Mouse (Mus musculus): ENCODE results near the gene Tmod2. TPM values are rescaled to one million over a fixed set of nuclear protein-coding genes. Genes with fewer than 3 reads are reported as not detected.

Gene Tmod2
- total RNA-seq, 2 experiments from 2014 or later, result 11.7 to 14.2 TPM

DNA sequence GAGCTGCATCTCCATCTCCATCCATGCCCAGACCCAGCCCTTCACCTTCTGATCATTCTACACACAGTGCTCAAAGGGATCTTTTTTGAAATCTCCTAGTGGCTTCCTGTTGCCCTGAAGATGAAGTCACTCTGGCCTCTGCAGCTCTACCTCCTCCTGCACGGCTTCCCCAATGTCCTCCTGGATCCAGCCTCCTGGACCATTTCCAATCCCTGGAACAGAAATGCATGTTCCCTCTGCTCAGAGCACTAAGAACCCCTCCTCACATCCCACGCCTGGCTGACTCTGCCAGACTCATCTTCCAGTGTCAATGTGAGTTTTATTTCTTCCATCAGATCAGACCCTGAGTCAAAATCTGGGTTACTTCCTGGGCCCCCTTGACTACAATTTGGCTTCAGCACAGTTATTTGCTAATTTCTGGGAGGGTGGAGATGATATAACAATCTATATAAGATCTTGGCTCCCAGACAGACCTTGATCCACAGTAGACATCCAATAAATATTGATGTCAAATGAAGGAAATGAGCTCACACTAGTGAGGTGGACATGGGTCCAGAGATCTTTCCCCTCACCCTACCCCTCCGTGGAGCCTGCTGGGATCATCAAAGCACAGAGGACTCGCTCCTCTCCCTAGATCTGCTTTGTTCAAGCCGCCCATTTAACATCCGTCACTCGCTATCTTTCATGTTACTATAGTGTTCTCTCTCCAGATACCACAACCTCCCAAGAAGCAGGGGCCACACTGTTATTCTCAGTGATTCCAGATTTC lies 10.8 kb downstream of the Tmod2 start:
- no peak for DNase-seq

- no peak for DNase-seq
Measured at GRCm38 (mm10) chr9:75599191-75599841, 11.8 kb downstream of the Tmod2 start.

- no peak for DNase-seq
Measured at GRCm38 (mm10) chr9:75597596-75597995, 13.5 kb downstream of the Tmod2 start.

DNA sequence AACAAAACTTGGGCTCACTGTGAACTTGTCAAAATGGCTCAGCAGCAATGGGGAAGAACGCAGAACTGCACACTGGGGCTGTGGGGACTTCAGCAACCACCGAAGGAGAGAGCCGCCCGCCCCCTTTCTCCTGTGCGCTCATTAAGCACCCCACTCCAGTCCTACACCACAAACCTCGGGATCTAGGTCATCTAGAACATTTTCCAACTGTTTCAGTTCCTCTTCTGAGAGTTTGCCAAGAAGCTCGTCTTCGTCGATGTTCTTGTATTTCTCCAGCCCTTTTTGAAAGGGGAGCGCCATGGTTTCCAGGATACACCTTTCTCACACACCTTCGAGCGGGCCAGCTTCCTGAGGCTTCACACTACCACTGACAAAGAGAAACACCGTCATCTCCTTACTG lies 14.1 kb downstream of the Tmod2 start:
- DNase-seq, result no peak

DNA sequence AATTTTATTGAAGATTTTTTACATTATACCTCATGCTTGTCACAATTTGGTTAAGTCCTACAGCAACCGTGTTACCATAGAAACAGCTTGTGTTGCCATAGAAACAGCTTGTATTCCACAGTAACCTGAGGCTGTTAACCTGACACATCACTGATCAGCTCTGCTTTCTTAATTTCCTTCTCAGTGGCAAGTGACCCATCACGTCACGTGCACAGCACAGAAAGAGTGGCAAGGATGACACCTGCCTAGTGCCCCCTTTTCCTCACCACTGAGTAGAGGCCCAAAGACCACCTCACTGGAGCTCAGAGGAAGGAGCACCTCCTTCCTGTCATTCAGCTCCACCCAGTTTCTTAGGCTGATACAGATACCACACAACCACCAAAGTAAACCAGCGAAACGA lies 17.6 kb downstream of the Tmod2 start:
- DNase-seq, result no peak

GRCm38 (mm10) chr9:75589850-75590790 lies 21.0 kb downstream of the Tmod2 start:
- DNase-seq, result no peak

DNA sequence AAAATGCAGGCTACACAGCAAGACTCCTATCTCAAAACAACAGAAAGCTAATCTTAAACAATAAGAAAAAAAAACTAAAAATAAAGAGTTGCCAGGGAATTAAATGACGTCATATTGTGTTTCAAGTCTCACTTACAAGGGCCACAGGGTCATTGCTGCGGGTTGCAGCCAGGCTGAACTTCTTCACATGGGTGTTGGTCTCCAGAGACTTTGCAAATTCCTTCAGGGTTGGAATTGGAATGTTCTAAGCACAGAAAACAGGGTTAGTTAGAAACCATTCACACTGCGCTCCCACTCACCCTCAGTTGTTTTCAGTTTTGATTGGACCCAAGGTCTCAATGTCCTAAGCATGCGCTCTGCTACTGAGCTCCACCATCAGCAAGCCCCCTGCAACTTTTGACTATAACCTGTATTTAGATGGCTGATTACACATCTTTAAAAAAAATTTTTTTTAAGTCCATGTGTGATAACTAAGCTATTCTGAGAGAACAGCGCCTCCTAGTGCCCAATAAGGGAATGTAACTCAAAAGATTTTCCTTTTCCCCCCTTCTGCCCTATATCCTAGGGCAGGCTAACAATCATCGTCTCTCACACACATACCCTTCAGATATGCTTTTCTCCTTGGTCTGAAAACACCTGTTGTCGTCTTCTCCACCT lies 29.3 kb downstream of the Tmod2 start:
- no peak for DNase-seq

GRCm38 (mm10) chr9:75579321-75579720 lies 31.8 kb downstream of the Tmod2 start:
- no peak for DNase-seq

- no peak for DNase-seq
Measured at GRCm38 (mm10) chr9:75571036-75571942, 39.8 kb downstream of the Tmod2 start.

DNA sequence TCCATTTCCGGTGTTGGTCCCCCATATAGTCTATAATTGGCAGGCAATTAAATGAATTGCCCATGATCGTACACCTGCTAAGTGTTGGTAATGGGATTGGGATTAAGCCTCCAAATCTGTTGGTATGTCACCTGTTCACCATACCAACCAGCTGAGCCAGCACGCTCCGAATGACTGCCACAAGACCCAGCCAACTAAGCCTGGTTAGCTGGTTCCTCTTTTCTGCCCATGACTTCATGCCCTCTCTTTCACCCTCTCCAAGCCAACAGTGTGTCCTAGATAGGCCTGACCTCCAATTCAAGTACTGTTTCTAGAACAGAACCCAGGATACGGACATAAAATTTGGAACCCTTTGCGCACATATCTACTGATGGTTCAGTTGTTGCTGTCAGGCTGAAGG lies 42.7 kb downstream of the Tmod2 start:
- no peak for DNase-seq

DNA sequence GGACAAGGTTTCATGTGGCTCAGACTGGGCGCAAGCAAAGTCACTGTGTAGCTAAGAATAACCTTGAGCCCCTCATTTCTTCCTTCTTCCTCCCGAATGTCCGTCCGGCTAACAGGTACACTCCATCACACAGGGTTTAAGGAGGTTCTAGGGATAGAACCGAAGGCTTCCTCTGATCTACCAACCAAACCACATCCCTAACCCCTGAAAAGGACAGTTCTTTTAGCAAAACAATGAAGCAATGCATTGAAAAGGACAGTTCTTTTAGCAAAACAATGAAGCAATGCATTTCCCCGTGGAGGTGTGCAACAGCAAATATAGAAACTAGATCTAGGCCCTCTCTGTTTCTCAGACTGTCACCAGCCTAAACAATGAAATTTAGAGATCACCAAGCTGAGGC lies 46.2 kb downstream of the Tmod2 start:
- DNase-seq, result no peak

DNA sequence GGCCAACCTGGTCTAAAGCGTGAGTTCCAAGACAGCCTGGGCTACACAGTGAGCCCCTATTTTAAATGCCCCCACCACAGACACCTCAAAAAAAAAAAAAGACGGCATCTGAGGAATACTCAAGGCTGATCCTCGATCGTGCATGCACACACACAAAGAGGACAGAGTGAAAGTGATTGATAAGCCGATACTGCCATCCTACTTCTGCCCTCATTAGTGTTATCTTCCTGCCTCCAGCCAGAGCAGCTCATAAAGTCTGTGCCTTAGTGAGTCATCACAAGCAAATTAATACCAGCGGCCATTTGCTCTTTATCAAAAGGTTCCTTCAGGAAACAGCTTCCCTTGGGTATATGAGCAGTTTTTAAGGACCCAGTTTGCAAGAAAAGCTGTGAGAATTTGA lies 47.5 kb downstream of the Tmod2 start:
- DNase-seq, result no peak

- no peak for DNase-seq
Measured at GRCm38 (mm10) chr9:75563176-75563575, 47.9 kb downstream of the Tmod2 start.

DNA sequence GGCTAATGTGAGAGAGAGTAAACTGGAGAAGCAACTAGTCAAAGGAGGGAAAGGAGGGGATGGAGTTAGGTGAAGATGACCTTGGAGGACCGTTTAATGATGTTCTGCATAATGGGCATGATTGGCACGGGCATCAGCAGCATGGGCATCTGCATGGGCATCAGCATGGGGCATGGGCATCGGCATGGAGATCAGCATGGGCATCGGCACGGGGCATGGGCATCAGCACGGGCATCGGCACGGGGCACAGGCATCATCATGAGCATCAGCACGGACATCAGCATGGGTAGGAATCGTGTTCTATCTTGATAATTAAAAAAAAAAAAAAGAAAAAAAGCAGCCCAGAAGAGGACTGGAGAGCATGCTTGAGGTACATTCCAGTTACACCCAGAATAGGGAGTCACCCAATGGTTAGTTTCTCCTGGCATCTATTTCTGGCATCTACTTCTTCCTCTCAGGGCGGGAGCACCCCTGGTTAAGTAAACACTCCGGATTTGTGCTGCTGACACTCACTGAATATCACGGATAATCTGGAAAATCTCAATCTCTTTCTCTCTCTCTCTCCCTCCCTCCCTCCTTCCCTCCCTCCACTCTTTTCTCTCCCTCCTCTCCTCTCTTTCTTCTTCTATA lies 50.0 kb downstream of the Tmod2 start:
- DNase-seq, result no peak

DNA sequence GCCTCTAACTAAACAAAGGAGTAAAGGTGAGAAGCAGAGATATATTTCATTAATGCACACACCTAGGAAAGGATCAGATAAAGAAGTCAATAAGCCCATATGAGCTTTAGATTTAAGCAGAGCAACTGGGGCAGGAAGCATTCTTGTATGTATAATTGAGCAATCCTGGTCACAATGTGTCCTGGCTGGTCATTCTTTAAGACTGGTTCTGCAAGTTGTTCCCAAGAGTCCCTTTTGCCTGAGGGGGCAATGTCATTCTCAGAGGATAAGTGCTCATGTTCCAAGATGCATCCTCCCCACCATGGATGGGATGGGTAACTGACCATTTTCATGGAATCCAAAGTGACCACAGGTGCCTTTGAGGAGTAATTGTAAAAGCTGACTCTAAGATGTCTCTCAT lies 50.8 kb downstream of the Tmod2 start:
- no peak for DNase-seq

DNA sequence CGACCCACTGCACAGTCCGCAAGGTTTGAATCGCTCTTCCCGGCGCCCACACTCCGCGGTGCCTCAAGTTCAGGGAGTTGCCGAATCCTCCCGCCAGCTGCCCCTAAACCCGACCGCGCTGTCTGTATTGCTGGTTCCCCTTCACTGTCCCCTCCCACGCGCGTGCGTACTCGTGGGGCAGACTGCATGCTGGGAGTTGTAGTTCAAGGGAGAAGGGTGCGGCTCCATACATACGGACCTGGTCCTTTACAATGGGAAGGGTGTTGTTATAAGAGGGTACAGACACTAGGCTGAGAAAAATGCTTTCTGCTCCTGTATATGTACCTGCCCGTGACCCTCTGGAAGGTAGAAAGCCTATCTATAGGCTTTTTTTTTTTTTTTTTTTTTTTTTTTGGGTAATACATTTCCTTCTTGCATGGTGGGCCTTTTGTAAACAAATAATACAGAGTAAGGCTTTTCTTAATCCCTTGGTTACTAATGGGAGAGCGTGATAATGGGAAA lies 51.6 kb downstream of the Tmod2 start, which contains the start of gene Tmod3:
Gene Tmod3 (minus strand): TSS at position 146 of the 501 bp plus-strand sequence.
- DNase-seq, result peak; percentile 94

DNA sequence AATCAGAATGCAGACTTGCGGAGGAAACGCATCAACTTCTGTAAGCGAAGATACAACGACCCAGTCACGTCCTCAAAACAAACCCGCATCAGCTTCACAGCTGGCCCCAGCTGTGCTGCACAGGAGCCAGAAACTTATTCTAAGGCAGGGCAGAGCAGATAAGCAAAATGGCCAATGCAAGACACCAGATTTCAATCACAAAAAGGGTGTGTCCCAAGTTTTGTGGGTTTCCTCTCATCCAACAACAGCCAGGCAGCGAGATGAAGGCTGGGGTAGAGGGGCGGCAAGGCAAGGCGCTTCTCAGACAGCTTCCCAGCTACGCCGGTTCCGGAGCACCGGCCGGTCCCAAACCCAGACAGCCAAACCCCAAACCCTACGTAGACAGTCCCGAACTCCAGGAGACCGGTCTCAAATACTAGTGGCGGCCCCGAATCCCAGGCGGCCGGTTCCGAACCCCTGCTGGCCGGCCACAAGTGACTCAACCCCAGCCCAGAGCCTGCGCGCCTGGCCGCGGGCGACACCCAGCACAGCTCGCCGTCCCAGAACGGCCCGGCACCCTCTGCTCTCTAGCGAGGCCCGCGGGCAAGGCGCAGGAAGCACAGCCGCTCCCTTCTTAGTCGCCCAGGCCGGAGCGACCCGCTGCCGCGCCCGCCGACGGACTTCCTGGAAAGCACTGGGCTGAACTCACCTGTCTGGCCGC lies 52.2 kb downstream of the Tmod2 start:
- DNase-seq, result no peak

- DNase-seq, result no peak
Measured at GRCm38 (mm10) chr9:75558360-75558759, 52.8 kb downstream of the Tmod2 start.

- DNase-seq, result no peak
Measured at GRCm38 (mm10) chr9:75553719-75554118, 57.4 kb downstream of the Tmod2 start.

DNA sequence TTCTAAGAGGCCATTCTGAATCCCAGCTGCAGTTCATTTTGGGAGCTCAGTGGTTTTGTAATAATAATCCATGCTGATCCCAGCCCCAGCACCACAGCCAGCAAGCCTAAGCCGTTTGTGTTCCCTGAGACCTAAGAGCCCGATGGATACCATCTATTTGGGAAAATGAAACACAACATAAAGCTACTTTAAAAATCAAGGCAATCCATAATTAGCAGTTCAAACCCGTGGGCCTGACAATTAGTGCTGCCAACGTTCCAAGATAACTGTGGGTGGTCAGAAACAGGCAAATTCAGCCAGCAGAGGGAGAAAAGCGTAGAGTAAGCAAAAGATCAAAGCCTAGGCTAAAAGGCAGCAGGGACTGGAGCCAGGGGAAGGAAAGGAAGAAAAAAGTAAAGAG lies 59.8 kb downstream of the Tmod2 start:
- no peak for DNase-seq
